Comparison of ENCODE assay signal across 21 mouse cellular contexts in the genomic region with DNA sequence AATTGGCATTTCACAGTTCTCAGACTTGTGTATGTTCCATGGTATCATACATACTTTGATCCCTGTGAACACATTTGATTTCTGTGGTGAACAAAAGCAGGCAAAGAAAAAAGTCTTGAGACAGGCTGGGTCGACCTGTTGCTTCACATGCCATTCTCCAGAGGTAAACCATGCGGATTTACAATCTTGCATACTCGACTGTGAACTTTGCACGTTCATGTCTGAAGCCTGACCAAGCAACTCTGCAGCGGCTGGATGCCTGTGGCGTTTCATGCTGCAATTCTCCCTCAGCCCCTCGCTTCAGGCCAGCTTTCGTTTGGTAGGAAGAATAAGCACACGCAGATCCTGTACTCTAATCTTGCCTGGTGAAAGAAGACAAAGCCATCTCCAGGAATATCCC.
A peak's percentile ranks its signal among the peaks of the same experiment; 100 is the strongest.
DNase-seq lines count a peak whose midpoint lies in the region; ATAC-seq lines count a peak whose summit lies in the region.
"Had no signal": no experiment of that assay in that cellular context is flagged by ENCODE, and none has a peak within 500 bp of the region (broad histone marks: within the 10 kb centered on the region; RNA-seq: fewer than 3 reads in every experiment).

No protein-coding gene starts in this region.

- H3K4me1 ChIP-seq in embryonic facial prominence, embryonic 14.5 days (ENCODE audit: control insufficient read depth, insufficient read depth, low read length), result no peaks in the 10 kb centered on the region
- no peaks in the 10 kb centered on the region for H3K4me1 ChIP-seq in embryonic facial prominence, embryonic 10.5 days
- peaks cover 2 to 4% of the 10 kb centered on the region in 2 experiments; a peak in 2 of 4 replicates for H3K4me1 ChIP-seq in heart, embryonic 14.5 days (ENCODE audit: control insufficient read depth in 2 of 2, insufficient read depth in 2 of 2, low read length in 2 of 2)
- H3K4me1 ChIP-seq: hindbrain, embryonic 15.5 days; limb, embryonic 10.5 days; midbrain, embryonic 12.5 days; stomach, embryonic 15.5 days had no signal

- H3K27me3 ChIP-seq in embryonic facial prominence, embryonic 14.5 days (replicated peaks; ENCODE audit: control insufficient read depth, insufficient read depth, low read length), result no peaks in the 10 kb centered on the region
- no peaks in the 10 kb centered on the region for H3K27me3 ChIP-seq in embryonic facial prominence, embryonic 10.5 days (replicated peaks; ENCODE audit: low read depth, poor library complexity, severe bottlenecking)
- no peaks in the 10 kb centered on the region for H3K27me3 ChIP-seq in heart, embryonic 14.5 days (ENCODE audit: control insufficient read depth, insufficient read depth, low read length)
- H3K27me3 ChIP-seq: hindbrain, embryonic 15.5 days; midbrain, embryonic 12.5 days; stomach, embryonic 15.5 days had no signal

- ATAC-seq in embryonic facial prominence, embryonic 14.5 days (ENCODE audit: low read depth), result no peak
- no peak for ATAC-seq in heart, embryonic 14.5 days (ENCODE audit: insufficient number of reproducible peaks, insufficient read depth, low FRiP score, low read depth)
- ATAC-seq: forebrain, postnatal 0 days; liver, postnatal 0 days had no signal

- H3K36me3 ChIP-seq in embryonic facial prominence, embryonic 14.5 days (ENCODE audit: control insufficient read depth, insufficient read depth, low read length), result no peaks in the 10 kb centered on the region
- H3K36me3 ChIP-seq in embryonic facial prominence, embryonic 10.5 days (replicated peaks), result no peaks in the 10 kb centered on the region
- no peaks in the 10 kb centered on the region for H3K36me3 ChIP-seq in heart, embryonic 14.5 days (ENCODE audit: control insufficient read depth, insufficient read depth, low read length)
- H3K36me3 ChIP-seq: hindbrain, embryonic 15.5 days; limb, embryonic 10.5 days; midbrain, embryonic 12.5 days; stomach, embryonic 15.5 days had no signal

- no peak overlapping the region for H3K4me2 ChIP-seq in embryonic facial prominence, embryonic 14.5 days (ENCODE audit: low read depth, low read length)
- H3K4me2 ChIP-seq in heart, embryonic 14.5 days (ENCODE audit: low read length), result peak overlapping the region; percentile 45
- H3K4me2 ChIP-seq: hindbrain, embryonic 15.5 days; liver, embryonic 11.5 days; midbrain, embryonic 12.5 days; stomach, embryonic 15.5 days had no signal

- H3K4me3 ChIP-seq in embryonic facial prominence, embryonic 14.5 days (ENCODE audit: low read depth, low read length), result no peak overlapping the region
- H3K4me3 ChIP-seq in embryonic facial prominence, embryonic 10.5 days, result no peak overlapping the region
- no peak overlapping the region for H3K4me3 ChIP-seq in heart, embryonic 14.5 days (ENCODE audit: control insufficient read depth in 1 of 2, insufficient read depth in 1 of 2, low read depth in 1 of 2, low read length in 2 of 2)
- H3K4me3 ChIP-seq: hindbrain, embryonic 15.5 days; layer of hippocampus, adult 2 months; limb, embryonic 10.5 days; midbrain, embryonic 12.5 days; stomach, embryonic 15.5 days had no signal

- WGBS in embryonic facial prominence, embryonic 14.5 days, result 73% methylated on average over 9 of the region's 9 CpGs
- 82% methylated on average over 9 of the region's 9 CpGs for WGBS in embryonic facial prominence, embryonic 10.5 days
- WGBS in heart, embryonic 14.5 days, result 31% methylated on average over 9 of the region's 9 CpGs

- intact Hi-C loops in heart, postnatal 10 days (cut with DNase I), result no loop called here

- H3K9me3 ChIP-seq in embryonic facial prominence, embryonic 14.5 days (ENCODE audit: control insufficient read depth, low read length), result no peaks in the 10 kb centered on the region
- H3K9me3 ChIP-seq in embryonic facial prominence, embryonic 10.5 days, result no peaks in the 10 kb centered on the region
- H3K9me3 ChIP-seq in heart, embryonic 14.5 days (ENCODE audit: control insufficient read depth, low read length), result no peaks in the 10 kb centered on the region
- H3K9me3 ChIP-seq: hindbrain, embryonic 15.5 days; limb, embryonic 10.5 days; midbrain, embryonic 12.5 days; stomach, embryonic 15.5 days had no signal

- no peak overlapping the region for H3K9ac ChIP-seq in embryonic facial prominence, embryonic 14.5 days (ENCODE audit: low read depth, low read length)
- H3K9ac ChIP-seq in heart, embryonic 14.5 days (ENCODE audit: low read length), result peak overlapping the region; percentile 39; the same call in 1 of the 2 replicates
- H3K9ac ChIP-seq: forebrain, postnatal 0 days; hindbrain, embryonic 15.5 days; liver, postnatal 0 days; midbrain, embryonic 12.5 days; stomach, embryonic 15.5 days had no signal

- DNase-seq in embryonic facial prominence, embryonic 14.5 days (ENCODE audit: low spot score), result peak; percentile 9
- no peak for DNase-seq in embryonic facial prominence, embryonic 10.5 days (ENCODE audit: low spot score)
- DNase-seq in heart, postnatal 10 days, result no peak
- peak; percentile 27 to 32 for DNase-seq in kidney, adult 8-10 months
- DNase-seq in kidney, adult 18-20 months, result no peak
- DNase-seq in kidney, postnatal 25 days, result peak; percentile 40 to 44
- no peak for DNase-seq in cerebellum, adult 11-12 months
- DNase-seq: adrenal gland, postnatal 36 days; cerebellum, adult 9-11 months; forebrain, postnatal 0 days; gastrocnemius, postnatal 14 days; liver, postnatal 0 days; lung, postnatal 14 days; thymus, postnatal 25 days had no signal

- H3K27ac ChIP-seq in embryonic facial prominence, embryonic 14.5 days (replicated peaks; ENCODE audit: low read depth, low read length), result no peak overlapping the region; the same call in 1 of the 2 replicates
- H3K27ac ChIP-seq in embryonic facial prominence, embryonic 10.5 days (replicated peaks), result no peak overlapping the region
- H3K27ac ChIP-seq in heart, embryonic 14.5 days (replicated peaks in 1 of 2; ENCODE audit: control insufficient read depth in 1 of 2, insufficient read depth in 1 of 2, low read depth in 2 of 2, low read length in 2 of 2), result peak overlapping the region; percentile 43 to 46; a peak in 3 of 4 replicates
- H3K27ac ChIP-seq: hindbrain, embryonic 15.5 days; layer of hippocampus, adult 2 months; limb, embryonic 10.5 days; midbrain, embryonic 12.5 days; stomach, embryonic 15.5 days had no signal

Comparison
In these comparisons a context has a peak if more than half of its experiments do, and no peak if none do; other contexts are left out.
1. DNase-seq: peak in embryonic facial prominence, embryonic 14.5 days (single experiment), kidney, adult 8-10 months (2 of 2) and kidney, postnatal 25 days (2 of 2); none in embryonic facial prominence, embryonic 10.5 days (single experiment), heart, postnatal 10 days (0 of 2), kidney, adult 18-20 months (single experiment) and cerebellum, adult 11-12 months (single experiment).
2. H3K27ac ChIP-seq: peak in heart, embryonic 14.5 days (2 of 2); none in embryonic facial prominence, embryonic 14.5 days (single experiment) and embryonic facial prominence, embryonic 10.5 days (single experiment).